Mouse (Mus musculus): Measurements from ENCODE around the gene Ppef2.

Ppef2 gene

GRCm38 (mm10) chr5:92256218-92256617, at the start of gene Ppef2:
Ppef2 (minus strand) TSS chr5:92256278.
- DNase-seq (ENCODE audit: low read depth, low spot score), result no peak

- no peak for DNase-seq (ENCODE audit: low read depth, low spot score)
Measured at GRCm38 (mm10) chr5:92304291-92304690, 48.2 kb upstream of the Ppef2 start.

GRCm38 (mm10) chr5:92302149-92302840, 46.2 kb upstream of the Ppef2 start:
- DNase-seq (ENCODE audit: low read depth, low spot score), result no peak

- DNase-seq (ENCODE audit: low read depth, low spot score), result no peak
Measured at GRCm38 (mm10) chr5:92294525-92294924, 38.4 kb upstream of the Ppef2 start.

DNA sequence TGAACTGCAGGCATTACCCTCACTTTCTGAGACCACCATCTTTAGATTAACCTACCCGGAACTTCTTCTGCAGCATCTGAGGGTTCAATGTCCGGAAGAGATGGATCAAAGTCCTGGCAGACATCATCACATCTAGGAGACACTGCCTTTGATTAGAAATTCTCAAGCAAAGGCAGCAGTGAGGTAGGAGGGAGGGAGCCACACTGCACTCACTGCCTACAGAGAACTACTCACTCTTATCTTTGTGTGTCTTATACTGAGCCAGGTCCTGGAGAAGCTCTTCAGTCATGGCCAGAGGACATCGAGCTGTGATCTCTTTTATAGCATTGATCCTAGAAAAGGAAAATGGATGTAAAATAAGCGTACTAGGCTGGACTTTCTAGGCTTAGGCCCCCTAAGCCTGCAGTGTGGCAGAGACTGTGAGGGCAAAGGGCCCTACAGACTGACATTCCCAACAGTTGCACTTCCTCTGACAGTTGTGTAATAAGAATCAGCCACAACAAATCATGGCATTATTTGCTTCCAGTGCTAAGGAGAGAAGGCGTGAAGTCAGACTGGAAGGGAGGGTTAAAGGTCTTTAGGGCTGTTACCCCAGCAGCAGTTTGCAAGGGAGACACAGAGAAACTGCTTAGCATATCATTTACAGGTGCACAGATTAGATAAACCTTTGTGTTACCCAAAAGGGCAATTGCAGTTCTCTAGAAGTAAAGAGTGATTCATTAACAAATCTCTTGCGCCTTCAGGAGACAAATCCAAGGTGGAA, 35.8 kb upstream of the Ppef2 start:
- no peak for DNase-seq (ENCODE audit: low read depth, low spot score)

- no peak for DNase-seq (ENCODE audit: low read depth, low spot score)
Measured at GRCm38 (mm10) chr5:92287840-92288239, 31.8 kb upstream of the Ppef2 start.

DNA sequence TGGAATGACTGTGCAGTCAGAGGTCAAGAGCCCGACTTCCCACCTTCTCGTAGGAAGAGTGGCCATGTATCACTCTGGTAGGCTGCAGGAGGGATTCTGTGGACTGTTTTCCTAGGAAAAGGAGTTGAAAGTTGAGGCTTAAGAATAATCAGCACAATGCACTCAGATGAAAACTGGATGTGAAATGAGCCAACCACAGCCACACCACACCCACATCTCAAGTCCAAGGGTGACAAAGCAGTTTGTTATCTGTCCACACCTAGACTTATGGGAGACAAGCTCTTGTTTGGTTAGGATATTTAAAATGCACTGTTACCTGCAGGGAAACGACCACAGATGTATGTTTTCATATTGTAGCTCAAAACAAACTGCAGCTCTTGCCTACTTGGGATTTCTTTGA, 27.0 kb upstream of the Ppef2 start:
- no peak for DNase-seq (ENCODE audit: low read depth, low spot score)

DNA sequence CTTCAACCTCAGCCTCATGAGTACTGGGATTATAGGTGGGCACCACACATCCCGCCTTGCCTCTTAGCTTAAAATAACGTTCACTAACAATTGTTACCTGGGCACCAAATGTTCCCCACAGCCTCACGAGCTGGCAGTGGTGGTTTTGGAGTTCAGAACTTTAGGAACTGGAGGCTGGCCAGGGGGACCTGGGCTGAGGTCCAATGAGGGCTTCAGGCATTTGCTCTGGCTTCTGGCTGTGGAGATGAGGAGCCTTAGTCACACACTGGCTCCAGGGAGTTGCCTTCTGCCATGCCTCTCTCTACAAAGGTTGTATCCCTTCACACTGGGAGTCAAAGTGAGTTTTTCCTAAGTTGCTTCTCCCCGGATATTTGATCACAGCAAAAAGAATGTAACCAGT, 26.5 kb upstream of the Ppef2 start:
- DNase-seq (ENCODE audit: low read depth, low spot score), result no peak

- peak; percentile 37 for DNase-seq (ENCODE audit: low read depth, low spot score)
Measured at GRCm38 (mm10) chr5:92278942-92279537, 23.0 kb upstream of the Ppef2 start.

DNA sequence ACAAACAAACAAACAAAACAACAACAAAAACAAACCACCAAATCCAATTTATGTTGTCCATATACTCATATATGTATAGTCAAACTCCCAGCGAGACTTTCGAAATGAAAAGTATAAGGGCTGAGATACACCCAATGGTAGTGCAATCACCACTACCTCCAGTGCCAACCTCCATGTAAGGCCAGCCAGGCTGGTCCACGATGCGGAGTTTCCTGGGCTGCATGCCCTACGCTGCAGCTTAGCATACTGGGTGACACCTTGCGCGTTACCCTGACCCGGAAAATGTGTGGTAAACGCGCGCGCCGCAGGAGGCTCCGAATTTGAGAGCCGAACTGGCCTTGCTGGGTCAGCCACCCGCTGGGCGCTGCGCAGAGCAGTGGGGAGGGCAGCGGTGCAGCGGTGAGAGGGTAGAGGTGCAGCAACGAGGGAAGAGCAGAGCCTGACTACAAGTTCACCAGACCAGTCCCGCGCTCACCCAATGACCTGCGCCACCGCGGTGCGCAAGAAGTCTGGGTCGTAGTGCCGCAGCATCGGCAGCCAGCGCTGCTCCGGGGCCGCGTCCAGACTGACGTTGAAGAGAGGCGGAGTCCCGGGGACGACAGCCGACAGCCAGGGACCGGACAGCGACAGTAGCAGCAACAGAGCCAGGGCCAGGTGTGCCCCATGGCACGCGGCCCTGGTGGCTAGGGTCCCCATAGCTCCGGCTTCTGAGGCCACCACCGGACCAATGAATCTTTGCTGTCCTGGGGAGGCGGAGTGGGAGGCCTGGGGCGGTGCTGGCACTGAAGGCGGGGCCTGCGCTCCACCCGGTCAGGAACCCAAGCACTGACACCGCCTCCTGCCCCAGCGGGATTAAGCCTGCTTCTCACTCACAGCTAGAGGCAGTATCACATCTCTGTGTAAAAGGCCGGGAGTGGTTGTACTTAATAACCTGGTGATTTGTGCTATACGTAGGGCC, 21.6 kb upstream of the Ppef2 start, which contains the start of gene Naaa:
Naaa (minus strand) TSS at position 734 of the 958 bp plus-strand sequence.
- peak; percentile 86 for DNase-seq (ENCODE audit: low read depth, low spot score)

GRCm38 (mm10) chr5:92270496-92270895, 14.4 kb upstream of the Ppef2 start:
- no peak for DNase-seq (ENCODE audit: low read depth, low spot score)

DNA sequence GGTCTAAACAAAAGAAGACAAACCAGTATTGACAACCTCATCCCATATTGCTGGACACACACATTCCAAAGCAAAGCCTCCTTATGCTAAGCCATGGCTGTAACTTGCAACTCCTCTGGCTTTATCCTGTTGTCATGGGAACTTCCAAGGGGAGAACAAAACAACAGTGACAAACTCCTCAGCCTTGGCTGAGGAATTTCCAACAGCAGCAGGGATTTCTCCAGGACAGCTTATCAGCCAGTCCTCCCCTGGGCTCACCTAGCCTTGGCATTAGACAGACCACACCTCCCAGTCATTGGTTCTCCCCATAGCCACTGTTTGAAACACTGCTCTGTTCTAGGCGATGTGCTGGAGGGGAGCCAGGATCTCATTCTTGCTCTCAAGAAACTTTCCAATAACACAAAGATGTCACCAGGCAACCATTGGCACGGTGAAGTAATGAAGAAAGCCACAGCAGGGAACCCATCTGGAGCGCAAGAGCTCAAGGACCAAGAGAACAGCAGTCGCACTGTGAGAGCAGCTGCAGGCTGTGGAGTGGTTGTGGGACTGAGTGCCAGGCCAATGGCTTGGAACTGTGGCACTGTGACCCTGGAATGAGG, 7.8 kb upstream of the Ppef2 start:
- no peak for DNase-seq (ENCODE audit: low read depth, low spot score)

DNA sequence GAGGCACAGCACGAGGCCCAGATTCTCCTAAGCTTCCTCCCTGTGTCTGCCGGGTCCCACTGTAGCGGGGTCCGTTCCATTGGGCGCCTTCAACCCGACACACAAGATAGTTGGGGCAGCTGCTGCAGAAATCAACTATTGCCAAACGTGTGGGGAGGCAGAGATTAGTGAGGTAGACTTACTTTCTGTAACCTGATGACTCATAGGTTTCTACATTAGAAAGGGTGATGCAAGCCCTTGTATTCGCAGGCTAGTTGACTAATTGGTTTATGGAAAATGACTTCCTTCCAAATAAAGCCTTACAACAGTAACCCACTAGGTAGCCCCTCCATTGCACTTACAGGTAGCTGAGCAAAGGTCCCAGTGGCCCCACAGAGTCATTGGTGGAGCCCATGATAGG, 6.6 kb upstream of the Ppef2 start:
- DNase-seq (ENCODE audit: low read depth, low spot score), result no peak

GRCm38 (mm10) chr5:92254476-92254875, 1.6 kb downstream of the Ppef2 start:
- DNase-seq (ENCODE audit: low read depth, low spot score), result no peak

DNA sequence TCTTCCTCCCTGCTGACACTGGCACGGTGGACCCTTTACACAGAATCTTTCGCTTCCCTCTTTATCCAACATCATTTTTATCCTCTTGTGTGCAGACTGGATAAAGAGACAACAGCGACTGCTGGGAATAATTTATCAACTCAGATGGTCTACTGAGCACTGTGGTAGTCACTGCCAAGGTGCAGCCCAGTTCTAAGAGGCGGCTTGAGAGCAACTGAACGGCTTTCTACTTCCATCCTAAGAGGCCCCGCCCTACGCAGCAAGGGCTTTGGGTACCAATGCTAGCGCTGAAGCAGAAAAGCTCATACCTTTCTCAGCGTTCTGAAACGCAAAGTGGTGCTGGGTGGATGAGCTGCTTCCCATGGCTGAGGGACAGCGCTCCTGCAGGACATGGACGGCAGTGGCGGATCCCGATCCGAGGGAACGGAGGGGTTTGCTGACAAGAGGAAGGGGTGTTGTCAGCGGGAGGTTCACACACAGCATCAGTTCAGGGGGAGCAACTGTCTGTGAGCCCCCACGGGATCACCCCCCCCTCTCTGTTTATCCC, 3.2 kb downstream of the Ppef2 start:
- DNase-seq (ENCODE audit: low read depth, low spot score), result no peak

- DNase-seq (ENCODE audit: low read depth, low spot score), result no peak
Measured at GRCm38 (mm10) chr5:92252031-92252430, 4.0 kb downstream of the Ppef2 start.

- no peak for DNase-seq (ENCODE audit: low read depth, low spot score)
Measured at GRCm38 (mm10) chr5:92248614-92249013, 7.5 kb downstream of the Ppef2 start.

DNA sequence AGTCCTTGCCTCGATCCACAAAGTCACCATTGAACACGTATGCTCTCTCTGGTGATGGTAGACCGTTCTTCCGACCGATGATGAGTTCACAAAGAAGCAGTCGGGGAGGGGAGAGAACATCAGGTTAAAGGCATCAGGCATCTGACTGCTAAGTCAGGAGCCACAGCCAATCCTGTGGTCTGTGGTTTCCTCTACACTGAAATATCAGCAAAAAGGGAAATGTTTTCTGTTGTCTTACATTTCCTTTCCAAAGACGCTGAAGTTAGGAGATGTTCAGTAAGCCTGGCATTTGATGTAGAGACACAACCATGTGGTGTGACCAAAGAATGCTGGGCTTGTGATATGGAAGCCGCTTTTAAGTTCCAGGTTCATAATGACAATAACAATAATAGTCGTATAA, 10.6 kb downstream of the Ppef2 start:
- DNase-seq (ENCODE audit: low read depth, low spot score), result peak; percentile 81

DNA sequence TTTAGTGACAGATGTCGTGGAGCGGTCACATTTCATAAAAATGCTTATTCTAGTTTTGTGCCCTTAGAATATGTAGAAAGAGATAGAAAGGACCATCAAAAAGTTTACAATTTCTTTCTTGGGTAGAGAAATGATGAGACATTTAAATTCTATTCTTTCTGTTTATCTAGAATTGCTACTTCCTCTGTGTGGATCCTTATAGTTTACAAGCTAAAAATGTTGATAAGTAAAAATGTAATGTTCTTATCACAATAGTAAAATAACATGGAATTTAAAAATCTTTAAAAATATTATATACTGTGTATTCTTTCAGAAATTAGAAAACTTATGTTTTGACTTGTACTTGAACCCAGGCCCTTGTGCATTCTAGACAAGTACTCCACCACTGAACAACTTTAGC, 11.2 kb downstream of the Ppef2 start:
- no peak for DNase-seq (ENCODE audit: low read depth, low spot score)

DNA sequence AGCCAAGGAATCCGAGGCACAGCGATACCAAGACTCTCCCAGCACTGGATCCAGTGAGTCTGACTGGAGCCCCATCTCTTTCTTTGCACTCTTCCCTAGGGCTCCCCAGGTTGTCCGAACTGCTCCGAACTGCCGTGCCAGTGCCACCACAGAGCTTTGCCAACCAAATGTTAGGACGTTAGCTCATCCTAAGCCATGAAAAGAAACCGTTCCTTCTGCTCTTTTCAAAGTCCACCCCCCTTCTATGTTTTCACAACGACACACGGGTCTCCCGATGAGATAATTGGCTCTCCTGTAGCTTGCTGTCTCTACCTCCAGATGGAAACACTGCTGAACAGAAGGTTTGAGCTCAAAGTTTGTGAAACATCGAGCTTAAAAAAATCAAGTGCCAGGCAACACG, 15.3 kb downstream of the Ppef2 start:
- no peak for DNase-seq (ENCODE audit: low read depth, low spot score)
